Comparison of ENCODE assay signal across 26 mouse cellular contexts in genomic region chr19:5652570-5652969, GRCm38 (mm10). TPM values are rescaled to one million over a fixed set of nuclear protein-coding genes. Genes with fewer than 3 reads are reported as not detected.
DNase-seq lines count a peak whose midpoint lies in the region; ATAC-seq and TF ChIP-seq lines count a peak whose summit lies in the region.
"Had no signal": no experiment of that assay in that cellular context is flagged by ENCODE, and none has a peak within 500 bp of the region (broad histone marks: within the 10 kb centered on the region; RNA-seq: fewer than 3 reads in every experiment).

No protein-coding gene starts in this region.

- no peak overlapping the region for H3K4me3 ChIP-seq in gastrocnemius, adult 2 months
- H3K4me3 ChIP-seq in limb, embryonic 13.5 days, result no peak overlapping the region
- no peak overlapping the region for H3K4me3 ChIP-seq in limb, embryonic 10.5 days
- no peak overlapping the region for H3K4me3 ChIP-seq in liver, embryonic 15.5 days (replicated peaks)
- H3K4me3 ChIP-seq in liver, postnatal 0 days (ENCODE audit: low read depth, low read length), result no peak overlapping the region
- peak overlapping the region; percentile 9; the same call in 1 of the 2 replicates for H3K4me3 ChIP-seq in embryonic facial prominence, embryonic 10.5 days
- H3K4me3 ChIP-seq: embryonic facial prominence, embryonic 13.5 days; embryonic facial prominence, embryonic 15.5 days; erythroblast, embryonic 14.5 days; forebrain, embryonic 10.5 days; forebrain, embryonic 12.5 days had no signal

- no peaks in the 10 kb centered on the region for H3K9me3 ChIP-seq in limb, embryonic 13.5 days
- H3K9me3 ChIP-seq in limb, embryonic 10.5 days (replicated peaks), result no peaks in the 10 kb centered on the region
- no peaks in the 10 kb centered on the region for H3K9me3 ChIP-seq in liver, embryonic 15.5 days (replicated peaks)
- H3K9me3 ChIP-seq in liver, postnatal 0 days (ENCODE audit: low read length), result no peaks in the 10 kb centered on the region
- H3K9me3 ChIP-seq in embryonic facial prominence, embryonic 10.5 days, result no peaks in the 10 kb centered on the region
- H3K9me3 ChIP-seq: embryonic facial prominence, embryonic 13.5 days; embryonic facial prominence, embryonic 15.5 days; forebrain, embryonic 10.5 days; forebrain, embryonic 12.5 days had no signal

- H3K9ac ChIP-seq in limb, embryonic 13.5 days, result 0 out of 2 replicates have a peak overlapping the region, but pooled peaks have one; percentile 31
- H3K9ac ChIP-seq in liver, embryonic 15.5 days, result no peak overlapping the region
- H3K9ac ChIP-seq in liver, postnatal 0 days (replicated peaks), result no peak overlapping the region
- H3K9ac ChIP-seq: embryonic facial prominence, embryonic 13.5 days; embryonic facial prominence, embryonic 15.5 days; forebrain, embryonic 12.5 days had no signal

- no peak for TF ChIP-seq CTCF in gastrocnemius, adult 2 months (IDR thresholded peaks at IDR 0.05)
- no peak for TF ChIP-seq CTCF in liver, postnatal 0 days (IDR thresholded peaks at IDR 0.05; ENCODE audit: low read depth)

- no peak overlapping the region for H3K4me2 ChIP-seq in limb, embryonic 13.5 days (replicated peaks)
- H3K4me2 ChIP-seq in liver, embryonic 15.5 days, result no peak overlapping the region
- no peak overlapping the region for H3K4me2 ChIP-seq in liver, postnatal 0 days (ENCODE audit: low read depth, low read length)
- H3K4me2 ChIP-seq: embryonic facial prominence, embryonic 13.5 days; embryonic facial prominence, embryonic 15.5 days; forebrain, embryonic 12.5 days had no signal

- H3K36me3 ChIP-seq in limb, embryonic 13.5 days, result peaks cover 41% of the 10 kb centered on the region
- H3K36me3 ChIP-seq in limb, embryonic 10.5 days, result peaks cover 78% of the 10 kb centered on the region
- H3K36me3 ChIP-seq in liver, embryonic 15.5 days (replicated peaks), result peaks cover 75% of the 10 kb centered on the region
- peaks cover 66% of the 10 kb centered on the region for H3K36me3 ChIP-seq in liver, postnatal 0 days (replicated peaks; ENCODE audit: insufficient read depth, low read length)
- H3K36me3 ChIP-seq in embryonic facial prominence, embryonic 10.5 days (replicated peaks), result peaks cover 70% of the 10 kb centered on the region

- no peak for TF ChIP-seq EP300 in liver, postnatal 0 days (IDR thresholded peaks at IDR 0.05; ENCODE audit: low read depth)

- peak; percentile 18 for DNase-seq in gastrocnemius, adult 2 months
- no peak for DNase-seq in gastrocnemius, postnatal 14 days
- DNase-seq in limb, embryonic 10.5 days (ENCODE audit: low spot score), result no peak
- DNase-seq in liver, postnatal 0 days, result no peak
- DNase-seq in embryonic facial prominence, embryonic 10.5 days (ENCODE audit: low spot score), result no peak
- no peak for DNase-seq in kidney, postnatal 10 days
- DNase-seq: adrenal gland, adult 8-10 months; adrenal gland, postnatal 36 days; B cell, adult 2 months; cerebellum, adult 11-12 months; cerebellum, adult 2 months; cerebellum, adult 9-10 months; cerebellum, postnatal 10 days had no signal

- no peak for ATAC-seq in limb, embryonic 13.5 days (ENCODE audit: low FRiP score, low read depth)
- no peak for ATAC-seq in liver, embryonic 15.5 days (ENCODE audit: insufficient read depth)
- ATAC-seq in liver, postnatal 0 days, result no peak
- ATAC-seq: activated CD4-positive, CD25-positive, alpha-beta regulatory T cell, adult 4 months; CD4-positive, CD25-positive, alpha-beta regulatory T cell, adult 4 months; forebrain, embryonic 14.5 days; forebrain, embryonic 16.5 days; Patski had no signal

- WGBS in limb, embryonic 13.5 days, result 78% methylated on average over 6 of the region's 6 CpGs
- 76% methylated on average over 6 of the region's 6 CpGs for WGBS in limb, embryonic 10.5 days
- 93% methylated on average over 6 of the region's 6 CpGs for WGBS in liver, embryonic 15.5 days (ENCODE audit: insufficient replicate concordance)
- WGBS in liver, postnatal 0 days (ENCODE audit: insufficient replicate concordance), result 84% methylated on average over 6 of the region's 6 CpGs
- WGBS in embryonic facial prominence, embryonic 10.5 days, result 77% methylated on average over 6 of the region's 6 CpGs

- peaks cover 39% of the 10 kb centered on the region for H3K4me1 ChIP-seq in limb, embryonic 13.5 days
- peaks cover 50% of the 10 kb centered on the region for H3K4me1 ChIP-seq in limb, embryonic 10.5 days
- H3K4me1 ChIP-seq in liver, embryonic 15.5 days (replicated peaks), result peaks cover 57% of the 10 kb centered on the region
- H3K4me1 ChIP-seq in liver, postnatal 0 days (ENCODE audit: insufficient read depth), result peaks cover 24% of the 10 kb centered on the region
- H3K4me1 ChIP-seq in embryonic facial prominence, embryonic 10.5 days, result peaks cover 54% of the 10 kb centered on the region

- H3K27ac ChIP-seq in gastrocnemius, adult 2 months, result no peak overlapping the region; the same call in 1 of the 2 replicates
- no peak overlapping the region for H3K27ac ChIP-seq in limb, embryonic 13.5 days
- H3K27ac ChIP-seq in limb, embryonic 10.5 days, result no peak overlapping the region
- H3K27ac ChIP-seq in liver, embryonic 15.5 days (replicated peaks), result peak overlapping the region; percentile 19; the same call in 1 of the 2 replicates
- H3K27ac ChIP-seq in liver, postnatal 0 days (ENCODE audit: low read depth), result no peak overlapping the region
- no peak overlapping the region for H3K27ac ChIP-seq in embryonic facial prominence, embryonic 10.5 days (replicated peaks)
- H3K27ac ChIP-seq: embryonic facial prominence, embryonic 13.5 days; embryonic facial prominence, embryonic 15.5 days; forebrain, embryonic 10.5 days; forebrain, embryonic 12.5 days had no signal

- intact Hi-C loops in gastrocnemius, adult 2 months (cut with DNase I), result no loop called here
- intact Hi-C loops in gastrocnemius, postnatal 14 days (cut with DNase I; ENCODE audit: low total_unique reads), result no loop called here

- peaks cover 31% of the 10 kb centered on the region for H3K27me3 ChIP-seq in limb, embryonic 13.5 days
- H3K27me3 ChIP-seq in limb, embryonic 10.5 days (ENCODE audit: low read depth, poor library complexity, severe bottlenecking), result peaks cover 26% of the 10 kb centered on the region
- no peaks in the 10 kb centered on the region for H3K27me3 ChIP-seq in liver, embryonic 15.5 days
- H3K27me3 ChIP-seq in liver, postnatal 0 days (ENCODE audit: insufficient read depth, low read length), result no peaks in the 10 kb centered on the region
- H3K27me3 ChIP-seq in embryonic facial prominence, embryonic 10.5 days (replicated peaks; ENCODE audit: low read depth, poor library complexity, severe bottlenecking), result peaks cover 60% of the 10 kb centered on the region
- H3K27me3 ChIP-seq: CH12.LX, Patski had no signal

RNA-seq across cellular contexts. Expression of gene Sipa1, which starts 10.9 kb away (rescaled TPM):
- 10 to 100 TPM in 1 of 2 experiments, 1 to 10 TPM in 1; 10.0 to 11.0 TPM for total RNA-seq in gastrocnemius, adult 2 months (2021)
- 10 to 100 TPM; 19.3 to 22.4 TPM for total RNA-seq in gastrocnemius, postnatal 14 days (2021)
- 25.2 and 27.8 TPM in 2 replicates for polyA plus RNA-seq in limb, embryonic 13.5 days (2015; fragmentation: Nextera tagmentation; extraction: Ambion mirVana)
- 35.9 and 38.6 TPM in 2 replicates for polyA plus RNA-seq in limb, embryonic 10.5 days (2016; fragmentation: Nextera tagmentation; extraction: Ambion mirVana)
- polyA plus RNA-seq in liver, embryonic 15.5 days (2015; fragmentation: Nextera tagmentation; extraction: Ambion mirVana), result 28.2 and 32.5 TPM in 2 replicates
- 14.1 and 15.3 TPM in 2 replicates for polyA plus RNA-seq in liver, postnatal 0 days (2015; fragmentation: Nextera tagmentation; extraction: Ambion mirVana)
- 28.7 and 31.2 TPM in 2 replicates for polyA plus RNA-seq in embryonic facial prominence, embryonic 10.5 days (2016; fragmentation: Nextera tagmentation; extraction: Ambion mirVana)

RNA-seq across cellular contexts. Expression of gene Rela, which starts 15.3 kb away (rescaled TPM):
- total RNA-seq in gastrocnemius, adult 2 months (2021), result 10 to 100 TPM; 14.6 to 14.7 TPM
- 10 to 100 TPM; 17.1 to 21.9 TPM for total RNA-seq in gastrocnemius, postnatal 14 days (2021)
- 47.6 and 48.5 TPM in 2 replicates for polyA plus RNA-seq in limb, embryonic 13.5 days (2015; fragmentation: Nextera tagmentation; extraction: Ambion mirVana)
- polyA plus RNA-seq in limb, embryonic 10.5 days (2016; fragmentation: Nextera tagmentation; extraction: Ambion mirVana), result 31.5 and 39.6 TPM in 2 replicates
- polyA plus RNA-seq in liver, embryonic 15.5 days (2015; fragmentation: Nextera tagmentation; extraction: Ambion mirVana), result 23.3 and 24.2 TPM in 2 replicates
- polyA plus RNA-seq in liver, postnatal 0 days (2015; fragmentation: Nextera tagmentation; extraction: Ambion mirVana), result 21.3 and 22.6 TPM in 2 replicates
- 34.3 and 36.8 TPM in 2 replicates for polyA plus RNA-seq in embryonic facial prominence, embryonic 10.5 days (2016; fragmentation: Nextera tagmentation; extraction: Ambion mirVana)

RNA-seq across cellular contexts. Expression of gene Map3k11, which starts 36.0 kb away (rescaled TPM):
- 10 to 100 TPM in 1 of 2 experiments, 1 to 10 TPM in 1; 8.7 to 11.8 TPM for total RNA-seq in gastrocnemius, adult 2 months (2021)
- total RNA-seq in gastrocnemius, postnatal 14 days (2021), result 10 to 100 TPM; 16.7 TPM
- polyA plus RNA-seq in limb, embryonic 13.5 days (2015; fragmentation: Nextera tagmentation; extraction: Ambion mirVana), result 18.2 and 18.5 TPM in 2 replicates
- 35.3 and 42.2 TPM in 2 replicates for polyA plus RNA-seq in limb, embryonic 10.5 days (2016; fragmentation: Nextera tagmentation; extraction: Ambion mirVana)
- 16.8 and 18.4 TPM in 2 replicates for polyA plus RNA-seq in liver, embryonic 15.5 days (2015; fragmentation: Nextera tagmentation; extraction: Ambion mirVana)
- 10.4 and 12.5 TPM in 2 replicates for polyA plus RNA-seq in liver, postnatal 0 days (2015; fragmentation: Nextera tagmentation; extraction: Ambion mirVana)
- polyA plus RNA-seq in embryonic facial prominence, embryonic 10.5 days (2016; fragmentation: Nextera tagmentation; extraction: Ambion mirVana), result 32.1 and 34.0 TPM in 2 replicates

RNA-seq across cellular contexts. Expression of gene Pcnx3, which starts 36.1 kb away (rescaled TPM):
- total RNA-seq in gastrocnemius, adult 2 months (2021), result 10 to 100 TPM; 12.6 to 14.0 TPM
- total RNA-seq in gastrocnemius, postnatal 14 days (2021), result 10 to 100 TPM; 15.3 to 17.6 TPM
- polyA plus RNA-seq in limb, embryonic 13.5 days (2015; fragmentation: Nextera tagmentation; extraction: Ambion mirVana), result 25.4 and 28.7 TPM in 2 replicates
- polyA plus RNA-seq in limb, embryonic 10.5 days (2016; fragmentation: Nextera tagmentation; extraction: Ambion mirVana), result 31.6 and 34.3 TPM in 2 replicates
- polyA plus RNA-seq in liver, embryonic 15.5 days (2015; fragmentation: Nextera tagmentation; extraction: Ambion mirVana), result 9.2 and 12.1 TPM in 2 replicates
- polyA plus RNA-seq in liver, postnatal 0 days (2015; fragmentation: Nextera tagmentation; extraction: Ambion mirVana), result 5.2 and 5.6 TPM in 2 replicates
- 30.3 and 30.6 TPM in 2 replicates for polyA plus RNA-seq in embryonic facial prominence, embryonic 10.5 days (2016; fragmentation: Nextera tagmentation; extraction: Ambion mirVana)

RNA-seq across cellular contexts. Expression of gene Kat5, which starts 42.5 kb away (rescaled TPM):
- total RNA-seq in gastrocnemius, adult 2 months (2021), result 10 to 100 TPM; 20.9 to 23.7 TPM
- total RNA-seq in gastrocnemius, postnatal 14 days (2021), result 10 to 100 TPM; 22.0 to 25.9 TPM
- polyA plus RNA-seq in limb, embryonic 13.5 days (2015; fragmentation: Nextera tagmentation; extraction: Ambion mirVana), result 61.5 and 62.7 TPM in 2 replicates
- 51.5 and 59.3 TPM in 2 replicates for polyA plus RNA-seq in limb, embryonic 10.5 days (2016; fragmentation: Nextera tagmentation; extraction: Ambion mirVana)
- polyA plus RNA-seq in liver, embryonic 15.5 days (2015; fragmentation: Nextera tagmentation; extraction: Ambion mirVana), result 16.2 and 17.4 TPM in 2 replicates
- polyA plus RNA-seq in liver, postnatal 0 days (2015; fragmentation: Nextera tagmentation; extraction: Ambion mirVana), result 15.1 and 15.8 TPM in 2 replicates
- 59.7 and 60.7 TPM in 2 replicates for polyA plus RNA-seq in embryonic facial prominence, embryonic 10.5 days (2016; fragmentation: Nextera tagmentation; extraction: Ambion mirVana)
